Mouse (Mus musculus): ENCODE results near the gene Spag6. TPM values are rescaled to one million over a fixed set of nuclear protein-coding genes. Genes with fewer than 3 reads are reported as not detected.

The Spag6 gene
- polyA plus RNA-seq, 1 experiment from 2014 or later, result 0.18 TPM

GRCm38 (mm10) chr2:18674193-18674902, 19.5 kb upstream of the Spag6 start:
- ATAC-seq (no peak), DNase-seq (ENCODE audit: low spot score) (no peak)
- 70% methylated on average over 4 of the region's 4 CpGs for WGBS
- no peak overlapping the region for H3K27ac ChIP-seq (ENCODE audit: low read depth, low read length)
- H3K36me3 ChIP-seq (ENCODE audit: control insufficient read depth, insufficient read depth, low read length), result no peaks in the 10 kb centered on the region; the same call in 1 of the 2 replicates
- peaks cover 8% of the 10 kb centered on the region for H3K27me3 ChIP-seq (replicated peaks; ENCODE audit: control insufficient read depth, insufficient read depth, low read length)
- no peaks in the 10 kb centered on the region for H3K9me3 ChIP-seq (replicated peaks; ENCODE audit: control insufficient read depth, low read length)
- 0 out of 2 replicates have a peak overlapping the region, but pooled peaks have one; percentile 1 for H3K4me2 ChIP-seq (ENCODE audit: low read length)
- peaks cover 8% of the 10 kb centered on the region; the same call in 1 of the 2 replicates for H3K4me1 ChIP-seq (ENCODE audit: control insufficient read depth, insufficient read depth, low read length)
- H3K9ac ChIP-seq (ENCODE audit: low read length), result no peak overlapping the region
- no peak overlapping the region for H3K4me3 ChIP-seq (ENCODE audit: low read depth, low read length)

- ATAC-seq, result no peak
Observed at GRCm38 (mm10) chr2:18675681-18676456, 18.0 kb upstream of the Spag6 start.

DNA sequence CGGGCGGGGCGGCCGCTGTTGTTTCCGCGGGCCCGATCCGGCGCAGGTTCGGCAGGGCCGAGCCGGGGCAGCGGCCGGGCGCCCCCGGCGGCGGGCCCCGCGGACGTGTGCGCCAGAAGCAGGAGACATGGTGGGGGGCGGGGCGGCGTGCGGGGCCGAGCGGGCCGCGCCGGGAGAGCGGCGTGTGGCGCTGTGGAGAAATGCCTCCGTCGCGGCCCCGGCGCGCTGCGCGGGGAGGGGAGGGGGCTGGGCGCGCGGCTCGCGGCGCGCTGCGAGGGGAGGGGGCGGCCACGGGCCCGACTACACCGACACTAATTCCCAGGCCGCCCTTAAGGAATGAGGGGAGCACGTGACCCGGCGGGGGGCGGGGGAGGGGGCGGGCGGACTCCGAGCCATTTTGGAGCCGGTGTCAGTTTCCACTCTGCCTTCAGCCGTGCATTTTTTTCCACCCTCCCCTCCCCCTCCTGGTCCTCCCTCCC, 17.3 kb upstream of the Spag6 start:
- peak overlapping the region; percentile 97 for H3K27ac ChIP-seq (ENCODE audit: low read depth, low read length)
- peak; percentile 94 for DNase-seq (ENCODE audit: low spot score)
- H3K27me3 ChIP-seq (replicated peaks; ENCODE audit: control insufficient read depth, insufficient read depth, low read length), result peaks cover 21% of the 10 kb centered on the region
- peak overlapping the region; percentile 81 for H3K4me2 ChIP-seq (ENCODE audit: low read length)
- peaks cover 12% of the 10 kb centered on the region for H3K4me1 ChIP-seq (ENCODE audit: control insufficient read depth, insufficient read depth, low read length)
- H3K36me3 ChIP-seq (ENCODE audit: control insufficient read depth, insufficient read depth, low read length), result no peaks in the 10 kb centered on the region; the same call in 1 of the 2 replicates
- peak; percentile 81 for ATAC-seq
- H3K9ac ChIP-seq (ENCODE audit: low read length), result peak overlapping the region; percentile 91
- H3K9me3 ChIP-seq (replicated peaks; ENCODE audit: control insufficient read depth, low read length), result no peaks in the 10 kb centered on the region
- WGBS, result 2% methylated on average over 12 of the region's 64 CpGs
- peak overlapping the region; percentile 84 for H3K4me3 ChIP-seq (ENCODE audit: low read depth, low read length)

More at GRCm38 (mm10) chr2:18675681-18676456, 18.0 kb upstream of the Spag6 start:
- peaks cover 21% of the 10 kb centered on the region for H3K27me3 ChIP-seq (replicated peaks; ENCODE audit: control insufficient read depth, insufficient read depth, low read length)
- no peak for DNase-seq (ENCODE audit: low spot score)
- peak overlapping the region; percentile 97 for H3K27ac ChIP-seq (ENCODE audit: low read depth, low read length)
- 7% methylated on average over 40 of the region's 42 CpGs for WGBS
- no peaks in the 10 kb centered on the region for H3K9me3 ChIP-seq (replicated peaks; ENCODE audit: control insufficient read depth, low read length)
- H3K36me3 ChIP-seq (ENCODE audit: control insufficient read depth, insufficient read depth, low read length), result no peaks in the 10 kb centered on the region; the same call in 1 of the 2 replicates
- H3K4me3 ChIP-seq (ENCODE audit: low read depth, low read length), result peak overlapping the region; percentile 84
- H3K4me2 ChIP-seq (ENCODE audit: low read length), result peak overlapping the region; percentile 81
- peak overlapping the region; percentile 91 for H3K9ac ChIP-seq (ENCODE audit: low read length)
- H3K4me1 ChIP-seq (ENCODE audit: control insufficient read depth, insufficient read depth, low read length), result peaks cover 15% of the 10 kb centered on the region

GRCm38 (mm10) chr2:18676936-18677491, 16.8 kb upstream of the Spag6 start, which contains the start of gene Bmi1:
TSS of gene Bmi1 (plus strand) at chr2:18677018.
- DNase-seq (ENCODE audit: low spot score), result no peak

DNA sequence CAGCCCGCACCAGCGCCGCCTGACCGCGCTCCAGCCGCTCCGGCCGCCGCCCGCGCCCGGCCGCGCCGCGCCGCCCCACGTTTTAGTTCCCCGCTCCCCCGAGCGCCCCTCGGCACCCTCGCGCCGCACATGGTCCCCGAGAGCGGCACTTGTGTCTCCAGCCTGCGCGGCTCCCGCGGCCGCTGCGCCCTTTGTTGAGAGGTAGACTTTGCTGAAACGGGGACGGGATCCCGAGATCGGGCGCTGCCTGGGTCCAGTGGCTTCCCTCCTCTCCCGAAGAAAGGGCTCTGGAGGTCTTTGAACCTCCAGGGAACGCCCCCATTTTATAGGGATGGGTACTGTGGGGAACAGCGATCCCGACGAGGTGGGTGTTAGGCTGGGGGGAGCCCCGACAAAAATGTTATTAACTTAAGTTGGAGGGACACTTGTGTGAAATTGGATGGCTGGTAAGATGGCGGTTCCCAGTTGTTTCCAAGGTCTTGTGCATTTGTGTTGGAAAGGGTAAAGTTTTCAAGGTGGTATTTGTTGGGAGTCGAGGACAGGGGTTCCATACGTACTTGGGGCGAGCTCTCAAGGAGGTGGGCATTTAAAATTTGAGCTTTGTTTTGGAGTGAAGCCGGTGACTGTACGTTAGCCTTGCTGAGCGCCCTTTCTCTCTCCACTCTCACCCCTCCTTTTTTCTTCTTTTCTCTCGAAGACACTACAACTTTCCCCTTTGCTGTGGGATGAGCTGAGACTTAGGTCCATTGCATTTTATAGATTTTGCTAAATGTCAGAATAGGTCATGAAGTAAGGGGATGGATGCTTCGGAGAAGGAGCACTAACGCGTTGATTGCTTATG, 16.0 kb upstream of the Spag6 start:
- peaks cover 12% of the 10 kb centered on the region for H3K4me1 ChIP-seq (ENCODE audit: control insufficient read depth, insufficient read depth, low read length)
- peak overlapping the region; percentile 84 for H3K4me3 ChIP-seq (ENCODE audit: low read depth, low read length)
- H3K9ac ChIP-seq (ENCODE audit: low read length), result peak overlapping the region; percentile 91
- peak; percentile 2 for ATAC-seq
- peaks cover 26% of the 10 kb centered on the region for H3K27me3 ChIP-seq (replicated peaks; ENCODE audit: control insufficient read depth, insufficient read depth, low read length)
- under 1% methylated on average over 54 of the region's 55 CpGs for WGBS
- H3K4me2 ChIP-seq (ENCODE audit: low read length), result peak overlapping the region; percentile 81
- H3K36me3 ChIP-seq (ENCODE audit: control insufficient read depth, insufficient read depth, low read length), result peaks cover 5% of the 10 kb centered on the region; the same call in 1 of the 2 replicates
- peak overlapping the region; percentile 97 for H3K27ac ChIP-seq (ENCODE audit: low read depth, low read length)
- peak; percentile 66 for DNase-seq (ENCODE audit: low spot score)
- H3K9me3 ChIP-seq (replicated peaks; ENCODE audit: control insufficient read depth, low read length), result no peaks in the 10 kb centered on the region

More at GRCm38 (mm10) chr2:18676936-18677491, 16.8 kb upstream of the Spag6 start, which contains the start of gene Bmi1:
- peak; percentile 72 for ATAC-seq
- Histone ChIP-seq H3K4me3 (ENCODE audit: low read depth, low read length) (peak within 1 kb of the TSS; percentile 84), H3K9ac (ENCODE audit: low read length) (peak within 1 kb of the TSS; percentile 91), H3K4me2 (ENCODE audit: low read length) (peak within 1 kb of the TSS; percentile 81), H3K4me1 (ENCODE audit: control insufficient read depth, insufficient read depth, low read length) (peaks cover 12% of the 10 kb centered on the region), H3K36me3 (ENCODE audit: control insufficient read depth, insufficient read depth, low read length) (no peaks in the 10 kb centered on the region; the same call in 1 of the 2 replicates), H3K9me3 (replicated peaks; ENCODE audit: control insufficient read depth, low read length) (no peaks in the 10 kb centered on the region), H3K27ac (ENCODE audit: low read depth, low read length) (peak within 1 kb of the TSS; percentile 97), H3K27me3 (replicated peaks; ENCODE audit: control insufficient read depth, insufficient read depth, low read length) (peaks cover 21% of the 10 kb centered on the region)
- WGBS, result under 1% methylated on average over 38 of the region's 77 CpGs

GRCm38 (mm10) chr2:18679701-18680100, 14.1 kb upstream of the Spag6 start:
- WGBS, result 50% methylated on average over 2 of the region's 2 CpGs
- Histone ChIP-seq H3K27me3 (replicated peaks; ENCODE audit: control insufficient read depth, insufficient read depth, low read length) (peaks cover 32% of the 10 kb centered on the region), H3K27ac (ENCODE audit: low read depth, low read length) (no peak overlapping the region), H3K9ac (ENCODE audit: low read length) (no peak overlapping the region), H3K4me2 (ENCODE audit: low read length) (no peak overlapping the region), H3K4me1 (ENCODE audit: control insufficient read depth, insufficient read depth, low read length) (peaks cover 12% of the 10 kb centered on the region), H3K9me3 (replicated peaks; ENCODE audit: control insufficient read depth, low read length) (no peaks in the 10 kb centered on the region), H3K36me3 (ENCODE audit: control insufficient read depth, insufficient read depth, low read length) (peaks cover 17% of the 10 kb centered on the region), H3K4me3 (ENCODE audit: low read depth, low read length) (no peak overlapping the region)
- ATAC-seq, result no peak
- DNase-seq (ENCODE audit: low spot score), result no peak

DNA sequence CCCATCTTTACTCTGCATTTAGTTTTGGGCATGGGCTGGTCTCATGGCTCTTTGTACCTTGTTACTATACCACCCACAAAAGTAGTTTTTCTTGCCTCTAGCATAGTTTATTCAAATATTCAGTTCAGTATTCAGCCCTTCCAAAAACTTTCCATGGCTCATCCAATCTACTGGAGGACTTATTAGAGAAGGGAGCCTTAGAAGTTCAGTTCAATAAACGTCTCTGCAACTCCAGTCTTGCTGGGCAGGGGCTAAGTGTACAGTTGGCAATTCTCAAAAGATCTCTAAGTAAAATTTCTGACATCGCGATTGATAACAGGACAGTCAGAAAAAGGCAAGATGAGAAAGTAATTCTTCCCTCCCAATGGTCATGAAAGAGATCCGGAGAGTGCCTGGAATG, 13.3 kb upstream of the Spag6 start:
- Histone ChIP-seq H3K4me2 (ENCODE audit: low read length) (peak overlapping the region; percentile 57), H3K4me3 (ENCODE audit: low read depth, low read length) (peak overlapping the region; percentile 31), H3K9me3 (replicated peaks; ENCODE audit: control insufficient read depth, low read length) (no peaks in the 10 kb centered on the region), H3K4me1 (ENCODE audit: control insufficient read depth, insufficient read depth, low read length) (peaks cover 12% of the 10 kb centered on the region), H3K27ac (ENCODE audit: low read depth, low read length) (no peak overlapping the region), H3K36me3 (ENCODE audit: control insufficient read depth, insufficient read depth, low read length) (peaks cover 17% of the 10 kb centered on the region), H3K9ac (ENCODE audit: low read length) (no peak overlapping the region), H3K27me3 (replicated peaks; ENCODE audit: control insufficient read depth, insufficient read depth, low read length) (peaks cover 29% of the 10 kb centered on the region)
- ATAC-seq, result no peak
- 0% methylated on average over 4 of the region's 4 CpGs for WGBS
- no peak for DNase-seq (ENCODE audit: low spot score)

- no peak for ATAC-seq
- DNase-seq (ENCODE audit: low spot score), result peak; percentile 55
- no peaks in the 10 kb centered on the region for H3K9me3 ChIP-seq (replicated peaks; ENCODE audit: control insufficient read depth, low read length)
- H3K4me1 ChIP-seq (ENCODE audit: control insufficient read depth, insufficient read depth, low read length), result peaks cover 9% of the 10 kb centered on the region
- WGBS, result 1% methylated on average over 25 of the region's 29 CpGs
- H3K27ac ChIP-seq (ENCODE audit: low read depth, low read length), result no peak overlapping the region
- H3K36me3 ChIP-seq (ENCODE audit: control insufficient read depth, insufficient read depth, low read length), result peaks cover 17% of the 10 kb centered on the region
- peak overlapping the region; percentile 31 for H3K4me3 ChIP-seq (ENCODE audit: low read depth, low read length)
- peaks cover 32% of the 10 kb centered on the region for H3K27me3 ChIP-seq (replicated peaks; ENCODE audit: control insufficient read depth, insufficient read depth, low read length)
- peak overlapping the region; percentile 57 for H3K4me2 ChIP-seq (ENCODE audit: low read length)
- peak overlapping the region; percentile 46 for H3K9ac ChIP-seq (ENCODE audit: low read length)
Observed at GRCm38 (mm10) chr2:18680961-18681360, 12.9 kb upstream of the Spag6 start.
